Mouse (Mus musculus) cerebellum, adult 2 months (tissue): ENCODE results near the gene Upk3bl.

Source experiments
- CTCF ChIP-seq: fragments of 200-500 bp; IDR thresholded peaks from 2 replicates; pipeline ENCODE4 v1.5.1; 2011; ENCODE audit warnings: low read depth, mild to moderate bottlenecking, control low read depth, low read length, moderate library complexity, borderline replicate concordance; ENCODE audit not compliant: insufficient read depth
- POLR2A ChIP-seq: fragments of 200-500 bp; IDR thresholded peaks from 2 replicates; pipeline ENCODE4 v1.6.1; 2011; ENCODE audit warnings: low read length, control low read depth, borderline replicate concordance; ENCODE audit not compliant: insufficient read depth

- TF ChIP-seq CTCF (no peak), POLR2A (no peak)
Measured at GRCm38 (mm10) chr5:136051231-136052085, 2.8 kb upstream of the Upk3bl start.
